Mouse (Mus musculus) lung, postnatal 36 days (tissue): ENCODE measurements at regions not wholly inside any gene's neighbourhood (a gene's known extent, or its start where the extent isn't known, plus 50 kb on each side); places are given as distances from the start of the nearest gene placed in this dataset.

Experiments
- DNase-seq: peaks from one replicate; pipeline ENCODE4 v3.0.0; 2022; ENCODE audit warnings: mixed read lengths

GRCm38 (mm10) chr12:56402137-56402536 is 56.4 kb upstream of the Mbip start:
- DNase-seq = no peak
